Mouse (Mus musculus) embryonic fibroblast, embryonic 13.5 days (primary cell): Measurements from ENCODE around the gene Hoxb4.

ENCODE experiments used
- CTCF ChIP-seq: IDR thresholded peaks from 2 replicates; pipeline ENCODE4 v1.5.1; 2011; ENCODE audit warnings: mild to moderate bottlenecking, control low read depth, low read length, moderate library complexity, borderline replicate concordance; ENCODE audit not compliant: insufficient read depth
- POLR2A ChIP-seq: IDR thresholded peaks from 2 replicates; pipeline ENCODE4 v1.6.1; 2011; ENCODE audit warnings: low read depth, mild to moderate bottlenecking, control low read depth, low read length, moderate library complexity

DNA sequence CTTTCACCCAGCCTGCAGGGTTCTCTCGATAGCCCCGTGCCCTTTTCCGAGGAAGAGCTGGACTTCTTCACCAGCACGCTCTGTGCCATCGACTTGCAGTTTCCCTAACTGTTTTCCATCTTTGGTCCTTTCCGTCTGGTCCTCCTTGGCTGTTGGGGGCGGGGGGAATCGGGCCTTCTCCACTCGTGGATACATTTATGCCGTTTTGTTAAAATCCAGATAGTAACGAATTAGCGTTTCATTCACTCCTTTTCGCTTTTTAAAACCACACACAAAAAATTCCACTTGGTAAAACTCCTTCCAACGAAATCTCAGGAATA is 35.4 kb downstream of the Hoxb4 start:
- TF ChIP-seq POLR2A (no peak), CTCF (no peak)
